21 mouse cellular contexts compared by ENCODE assay signal in the genomic region with DNA sequence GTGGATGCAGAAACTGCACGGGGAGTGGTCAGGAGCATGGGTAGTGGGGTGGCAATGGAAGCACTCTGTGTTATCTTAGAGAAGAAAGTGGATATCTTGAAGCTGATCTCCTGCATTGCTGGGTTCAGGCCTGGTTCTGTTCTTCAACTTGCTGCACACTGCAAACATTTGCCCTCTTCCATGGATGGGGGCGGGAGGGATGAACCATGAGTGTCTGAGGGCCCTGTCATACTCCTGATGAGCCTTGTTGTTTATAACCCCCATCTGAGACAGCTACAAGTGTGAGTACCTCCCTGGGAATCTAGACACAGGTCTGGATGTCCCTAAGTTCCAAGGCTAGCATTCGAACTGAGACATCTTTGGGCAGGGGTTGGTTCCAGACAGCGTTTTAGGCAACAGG. TPM values are rescaled to one million over a fixed set of nuclear protein-coding genes. Genes with fewer than 3 reads are reported as not detected.
DNase-seq lines count a peak whose midpoint lies in the region; TF ChIP-seq lines count a peak whose summit lies in the region.
"Had no signal": no experiment of that assay in that cellular context is flagged by ENCODE, and none has a peak within 500 bp of the region (broad histone marks: within the 10 kb centered on the region; RNA-seq: fewer than 3 reads in every experiment).

No protein-coding gene starts in this region.

- no peak for DNase-seq in layer of hippocampus, adult 2 months (ENCODE audit: low spot score in 2 of 2)
- DNase-seq in layer of hippocampus, adult 18-20 months (ENCODE audit: low spot score in 2 of 2) = no peak
- DNase-seq in NIH3T3 (ENCODE audit: low read depth) = peak; percentile 66
- no peak for DNase-seq in kidney, postnatal 10 days
- no peak for DNase-seq in right cerebral cortex, postnatal 4 days
- DNase-seq: adrenal gland, postnatal 14 days; heart, postnatal 36 days had no signal

- TF ChIP-seq CTCF in layer of hippocampus, adult 2 months (conservative IDR thresholded peaks at IDR 0.05) = no peak

- no peak overlapping the region for H3ac ChIP-seq in myocyte (ENCODE audit: control insufficient read depth, insufficient read length)

- peak overlapping the region; percentile 85 for H3K27ac ChIP-seq in layer of hippocampus, adult 2 months
- H3K27ac ChIP-seq: forebrain, embryonic 10.5 days; forebrain, embryonic 13.5 days; heart, embryonic 15.5 days; hindbrain, embryonic 10.5 days; hindbrain, embryonic 13.5 days had no signal

- no peaks in the 10 kb centered on the region for H3K36me3 ChIP-seq in myocyte (ENCODE audit: control insufficient read depth, insufficient read depth)
- H3K36me3 ChIP-seq: forebrain, embryonic 10.5 days; heart, embryonic 12.5 days; heart, embryonic 15.5 days; hindbrain, embryonic 10.5 days; hindbrain, embryonic 13.5 days had no signal

- TF ChIP-seq POLR2A in myocyte (IDR thresholded peaks at IDR 0.05; ENCODE audit: insufficient read length, low read depth) = no peak

- peak overlapping the region; percentile 40 for H3K4me2 ChIP-seq in myocyte (ENCODE audit: low read depth)
- H3K4me2 ChIP-seq: forebrain, embryonic 13.5 days; heart, embryonic 12.5 days; heart, embryonic 15.5 days; hindbrain, embryonic 13.5 days had no signal

- H3K79me2 ChIP-seq in myocyte (ENCODE audit: control insufficient read depth, insufficient read depth) = peaks cover 1% of the 10 kb centered on the region

- H3K4me3 ChIP-seq in layer of hippocampus, adult 2 months = no peak overlapping the region
- H3K4me3 ChIP-seq in myocyte = no peak overlapping the region
- H3K4me3 ChIP-seq: forebrain, embryonic 10.5 days; forebrain, embryonic 13.5 days; heart, embryonic 12.5 days; heart, embryonic 15.5 days; hindbrain, embryonic 10.5 days; hindbrain, embryonic 13.5 days had no signal

- no peaks in the 10 kb centered on the region for H3K27me3 ChIP-seq in myocyte (ENCODE audit: control insufficient read depth, insufficient read depth, insufficient read length)
- H3K27me3 ChIP-seq: forebrain, embryonic 13.5 days; heart, embryonic 12.5 days; heart, embryonic 15.5 days; hindbrain, embryonic 13.5 days; Patski had no signal

TF ChIP-seq in myocyte, 11 proteins besides CTCF, POLR2A, EP300 and RAD21:
- TF ChIP-seq TCF12 (IDR thresholded peaks at IDR 0.05; ENCODE audit: insufficient read depth, poor library complexity, severe bottlenecking) (no peak), TCF3 (IDR thresholded peaks at IDR 0.05; ENCODE audit: insufficient read length, low read depth) (no peak), SRF (IDR thresholded peaks at IDR 0.05; ENCODE audit: control insufficient read depth, insufficient read length, low read depth) (no peak), E2F4 (IDR thresholded peaks at IDR 0.05; ENCODE audit: insufficient read depth) (no peak), POLR2AphosphoS2 (IDR thresholded peaks at IDR 0.05; ENCODE audit: insufficient read length, low read depth) (no peak), REST (IDR thresholded peaks at IDR 0.05; ENCODE audit: insufficient read depth, insufficient read length) (no peak), CEBPB (IDR thresholded peaks at IDR 0.05; ENCODE audit: insufficient read depth, poor library complexity, severe bottlenecking) (no peak), MYOG (IDR thresholded peaks at IDR 0.05; ENCODE audit: control insufficient read depth in 1 of 3, insufficient read depth in 1 of 3, insufficient read length in 2 of 3, low read depth in 2 of 3) (no peak), MYOD1 (IDR thresholded peaks at IDR 0.05; ENCODE audit: control insufficient read depth in 1 of 3, insufficient read length in 2 of 3, low read depth in 2 of 3) (no peak), USF1 (IDR thresholded peaks at IDR 0.05; ENCODE audit: low read depth) (no peak), MAX (IDR thresholded peaks at IDR 0.05; ENCODE audit: low read depth) (no peak)

RNA-seq across cellular contexts. Expression of a gene that starts 4.8 kb away (rescaled TPM):
- 10 to 100 TPM; 40.6 to 40.8 TPM for total RNA-seq in layer of hippocampus, adult 2 months (2021)
- total RNA-seq in layer of hippocampus, adult 18-20 months (2021) = 10 to 100 TPM; 38.8 to 42.0 TPM
- 31.7 TPM for polyA plus RNA-seq in myocyte (2012; fragmentation: generic; extraction: Trizol)

RNA-seq across cellular contexts. Expression of a gene that starts 21.5 kb away (rescaled TPM):
- total RNA-seq in layer of hippocampus, adult 2 months (2021) = 10 to 100 TPM; 21.4 to 30.4 TPM
- total RNA-seq in layer of hippocampus, adult 18-20 months (2021) = 10 to 100 TPM; 19.0 to 22.6 TPM
- polyA plus RNA-seq in myocyte (2012; fragmentation: generic; extraction: Trizol) = 19.0 TPM

RNA-seq across cellular contexts. Expression of a gene that starts 21.5 kb away (rescaled TPM):
- 10 to 100 TPM; 30.3 to 37.5 TPM for total RNA-seq in layer of hippocampus, adult 2 months (2021)
- total RNA-seq in layer of hippocampus, adult 18-20 months (2021) = 10 to 100 TPM; 29.4 to 30.7 TPM
- polyA plus RNA-seq in myocyte (2012; fragmentation: generic; extraction: Trizol) = 19.1 TPM

RNA-seq across cellular contexts. Expression of a gene that starts 34.5 kb away (rescaled TPM):
- total RNA-seq in layer of hippocampus, adult 2 months (2021) = not detected
- not detected for total RNA-seq in layer of hippocampus, adult 18-20 months (2021)
- polyA plus RNA-seq in myocyte (2012; fragmentation: generic; extraction: Trizol) = 0.04 TPM
- total RNA-seq: adrenal gland, adult 18-20 months; adrenal gland, postnatal 14 days; gastrocnemius, adult 18-20 months; gastrocnemius, postnatal 25 days; heart, adult 18-20 months had no signal
- polyA plus RNA-seq: brain, embryonic 14.5 days; gonadal fat pad, adult 2 months had no signal

RNA-seq across cellular contexts. Expression of a gene that starts 44.9 kb away (rescaled TPM):
- total RNA-seq in layer of hippocampus, adult 2 months (2021) = 10 to 100 TPM; 45.3 to 45.4 TPM
- total RNA-seq in layer of hippocampus, adult 18-20 months (2021) = 10 to 100 TPM; 37.0 to 40.5 TPM
- polyA plus RNA-seq in myocyte (2012; fragmentation: generic; extraction: Trizol) = 94.7 TPM
